Mouse (Mus musculus) spleen, adult 2 months (tissue): ENCODE measurements around the gene Mier3. TPM values are rescaled to one million over a fixed set of nuclear protein-coding genes. Genes with fewer than 3 reads are reported as not detected.

ENCODE experiments used
- DNase-seq, 2 experiments: peaks; one replicate each; pipeline versions ENCODE4 v3.0.0 to v3.0.0-alpha.2; 2012 to 2021; ENCODE audit warnings: low spot score in 2 of 2, low read depth in 1 of 2
- H3K27ac ChIP-seq: fragments of 200-500 bp; 2 replicates; pipeline ENCODE4 v1.5.1; 2012; ENCODE audit warnings: low read length, inconsistent platforms; ENCODE audit not compliant: insufficient read depth
- H3K27me3 ChIP-seq: fragments of 200-500 bp; 2 replicates; pipeline ENCODE4 v1.6.1; 2012; ENCODE audit warnings: mild to moderate bottlenecking, moderate library complexity, low read length, inconsistent platforms; ENCODE audit not compliant: control insufficient read depth, insufficient read depth
- H3K36me3 ChIP-seq: fragments of 200-500 bp; 2 replicates; pipeline ENCODE4 v1.6.1; 2012; ENCODE audit warnings: mild to moderate bottlenecking, low read length, inconsistent platforms; ENCODE audit not compliant: control insufficient read depth, insufficient read depth
- H3K4me1 ChIP-seq: fragments of 200-500 bp; 2 replicates; pipeline ENCODE4 v1.6.1; 2011; ENCODE audit warnings: inconsistent platforms; ENCODE audit not compliant: control insufficient read depth, insufficient read depth, insufficient read length
- H3K4me3 ChIP-seq: fragments of 200-500 bp; 2 replicates; pipeline ENCODE4 v1.5.1; 2011; ENCODE audit warnings: mild to moderate bottlenecking, inconsistent platforms; ENCODE audit not compliant: insufficient read depth, insufficient read length; ENCODE audit errors: extremely low read depth
- CTCF ChIP-seq: fragments of 200-500 bp; IDR thresholded peaks from 2 replicates; pipeline ENCODE4 v1.5.1; 2011; ENCODE audit warnings: mild to moderate bottlenecking, inconsistent platforms; ENCODE audit not compliant: insufficient read depth, insufficient read length, insufficient replicate concordance; ENCODE audit errors: extremely low read depth
- POLR2A ChIP-seq: fragments of 200-500 bp; IDR thresholded peaks from 2 replicates; pipeline ENCODE4 v1.6.1; 2011; ENCODE audit warnings: low read depth, low read length, inconsistent platforms
- WGBS: fragments of 180-500 bp; shearing (Covaris S2); methylation state at CpG from one replicate; pipeline ENCODE4 v1.1.7; 2018; 5-methylcytosine and 5-hydroxymethylcytosine counted together
- polyA plus RNA-seq: library from polyadenylated mRNA; depleted of rRNA; stranded (reverse); fragments of >200 nt; gene quantifications from 2 replicates; pipeline ENCODE4 v1.2.3, GENCODE M21; 2012; rRNA removed

Gene Mier3
- polyA plus RNA-seq, 1 experiment = 3.0 TPM

DNA sequence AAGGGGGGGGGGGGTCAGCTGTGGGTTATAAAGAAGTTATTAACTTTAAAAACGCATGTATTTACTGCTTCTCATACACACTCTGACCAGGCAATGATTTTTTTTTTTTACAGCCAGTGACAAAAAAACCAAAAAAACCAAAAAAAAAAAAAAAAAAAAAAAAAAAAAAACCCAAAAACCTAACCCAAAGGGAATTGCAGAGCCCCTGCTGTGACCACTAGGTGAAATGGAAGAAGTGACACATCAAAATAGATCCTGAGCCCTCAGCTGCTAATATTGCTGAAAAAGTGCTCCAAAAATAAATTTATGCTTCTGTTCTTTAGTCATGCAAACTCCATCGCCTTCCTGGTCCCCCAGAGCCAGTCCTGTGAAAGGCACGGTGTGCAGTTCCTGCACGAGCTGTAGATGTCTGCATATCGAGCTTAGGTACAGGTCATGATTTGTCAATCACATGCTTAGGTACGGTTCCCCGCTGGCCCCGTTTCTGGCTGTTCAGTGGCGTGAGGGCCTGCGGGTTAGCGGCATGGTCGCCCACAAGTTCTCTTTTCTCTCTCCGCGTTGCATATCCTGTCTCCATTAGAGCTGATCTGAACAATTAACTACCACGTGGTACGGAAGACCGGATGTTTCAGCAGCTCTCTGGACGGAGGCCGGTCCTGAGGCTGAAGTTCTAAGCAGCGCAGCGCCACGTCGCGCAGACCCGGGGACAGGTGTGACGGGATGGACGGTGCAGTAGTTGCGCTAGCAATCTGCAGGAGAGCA, 67.7 kb downstream of the Mier3 start:
- TF ChIP-seq POLR2A (no peak), CTCF (no peak)
- WGBS = 94% methylated on average over 28 of the region's 28 CpGs
- H3K36me3 ChIP-seq = peaks cover 37% of the 10 kb centered on the region

DNA sequence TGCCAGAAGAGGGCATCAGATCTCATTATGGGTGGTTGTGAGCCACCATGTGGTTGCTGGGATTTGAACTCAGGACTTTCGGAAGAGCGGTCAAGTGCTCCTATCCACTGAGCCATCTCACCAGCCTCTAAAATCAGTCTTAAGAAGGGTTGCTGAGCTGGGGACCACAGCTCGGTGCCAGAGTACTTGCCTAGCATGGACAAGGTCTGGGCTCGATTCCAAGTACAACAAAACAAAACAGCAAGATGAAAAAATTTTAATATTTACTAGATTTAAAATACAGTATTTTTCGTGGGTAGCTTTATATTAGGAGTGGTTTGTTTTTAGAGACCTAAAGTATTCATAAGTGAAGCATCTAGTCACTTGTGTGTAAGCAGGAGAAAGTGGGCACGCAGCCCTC, 72.5 kb downstream of the Mier3 start:
- no peaks in the 10 kb centered on the region for H3K4me1 ChIP-seq
- no peak overlapping the region for H3K4me3 ChIP-seq
- TF ChIP-seq POLR2A (no peak), CTCF (no peak)
- H3K27ac ChIP-seq = no peak overlapping the region
- DNase-seq = no peak
- H3K36me3 ChIP-seq = peaks cover 74% of the 10 kb centered on the region
- no peaks in the 10 kb centered on the region for H3K27me3 ChIP-seq
- 94% methylated on average over 6 of the region's 6 CpGs for WGBS

More for the DNA sequence above, 67.7 kb downstream of the Mier3 start:
- no peaks in the 10 kb centered on the region for H3K27me3 ChIP-seq
- no peak for DNase-seq
- no peak overlapping the region for H3K4me3 ChIP-seq
- H3K4me1 ChIP-seq = no peaks in the 10 kb centered on the region
- H3K27ac ChIP-seq = no peak overlapping the region

DNA sequence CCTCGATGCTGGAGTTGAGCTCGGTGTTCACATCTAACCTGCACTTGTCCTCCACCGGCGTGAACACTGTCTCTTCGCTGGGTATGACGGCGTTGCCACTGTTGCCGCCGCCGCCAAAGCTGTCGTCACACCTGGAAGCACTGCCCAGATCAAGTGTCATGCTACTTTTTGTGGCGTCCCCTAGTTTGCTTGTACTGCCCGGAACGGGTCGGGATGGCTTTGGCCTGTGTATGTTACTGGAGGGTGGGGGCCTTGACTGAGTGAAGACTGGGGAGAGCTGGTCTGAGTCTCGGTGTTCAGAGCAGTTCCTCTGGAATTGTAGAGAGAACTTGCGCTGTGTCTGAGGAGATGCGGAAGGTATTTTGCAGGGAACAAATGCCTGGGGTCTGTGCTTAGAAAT, 74.6 kb downstream of the Mier3 start:
- Histone ChIP-seq H3K27me3 (no peaks in the 10 kb centered on the region), H3K27ac (no peak overlapping the region), H3K4me1 (no peaks in the 10 kb centered on the region), H3K4me3 (no peak overlapping the region), H3K36me3 (peaks cover 72% of the 10 kb centered on the region)
- 98% methylated on average over 18 of the region's 18 CpGs for WGBS
- TF ChIP-seq POLR2A (no peak), CTCF (no peak)
- DNase-seq = no peak

DNA sequence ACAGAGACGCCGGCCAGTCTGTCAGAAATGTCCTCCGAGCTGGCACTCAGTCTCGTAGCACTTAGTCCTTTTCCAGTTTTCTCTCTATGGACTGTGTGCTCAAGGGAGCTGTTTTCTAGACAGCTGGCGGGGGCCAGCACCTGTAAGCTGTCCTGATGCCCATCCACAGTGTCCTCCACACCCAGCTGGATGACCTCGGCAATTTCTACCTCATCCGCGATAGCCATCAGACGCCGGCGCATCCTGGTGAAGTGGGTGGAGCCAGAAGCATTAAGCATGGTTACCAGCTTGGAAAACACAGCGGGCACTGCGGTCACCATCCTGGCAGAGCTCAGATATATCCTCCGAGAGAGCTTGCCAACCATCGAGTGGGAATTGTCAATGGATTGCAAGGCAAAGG, 75.2 kb downstream of the Mier3 start:
- TF ChIP-seq CTCF (no peak), POLR2A (no peak)
- peaks cover 73% of the 10 kb centered on the region for H3K36me3 ChIP-seq
- no peak for DNase-seq
- H3K27ac ChIP-seq = no peak overlapping the region
- no peaks in the 10 kb centered on the region for H3K27me3 ChIP-seq
- no peaks in the 10 kb centered on the region for H3K4me1 ChIP-seq
- no peak overlapping the region for H3K4me3 ChIP-seq
- 96% methylated on average over 15 of the region's 15 CpGs for WGBS

DNA sequence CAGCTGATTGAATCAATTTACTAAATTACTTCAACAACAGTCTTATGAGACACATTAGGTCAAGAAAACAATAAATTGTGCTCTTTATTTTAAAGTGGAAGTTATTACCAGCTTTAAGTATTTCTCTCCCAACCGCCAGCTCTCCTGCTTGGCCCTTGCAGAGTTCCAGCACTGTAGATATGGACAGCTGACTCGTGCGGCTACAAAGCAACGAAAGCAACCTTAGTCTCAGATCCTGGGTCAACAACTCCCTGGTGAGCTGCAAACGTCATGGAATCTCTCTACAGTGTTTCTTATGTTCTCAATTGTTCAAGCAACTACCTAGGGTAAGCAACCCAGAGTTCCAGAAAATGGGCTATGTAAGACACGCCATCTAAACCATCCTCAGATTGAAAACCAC, 76.2 kb downstream of the Mier3 start:
- DNase-seq = no peak
- 95% methylated on average over 6 of the region's 6 CpGs for WGBS
- no peak for TF ChIP-seq POLR2A
- no peak for TF ChIP-seq CTCF
- H3K4me1 ChIP-seq = no peaks in the 10 kb centered on the region
- no peak overlapping the region for H3K27ac ChIP-seq
- H3K27me3 ChIP-seq = no peaks in the 10 kb centered on the region
- H3K4me3 ChIP-seq = no peak overlapping the region
- peaks cover 73% of the 10 kb centered on the region for H3K36me3 ChIP-seq

DNA sequence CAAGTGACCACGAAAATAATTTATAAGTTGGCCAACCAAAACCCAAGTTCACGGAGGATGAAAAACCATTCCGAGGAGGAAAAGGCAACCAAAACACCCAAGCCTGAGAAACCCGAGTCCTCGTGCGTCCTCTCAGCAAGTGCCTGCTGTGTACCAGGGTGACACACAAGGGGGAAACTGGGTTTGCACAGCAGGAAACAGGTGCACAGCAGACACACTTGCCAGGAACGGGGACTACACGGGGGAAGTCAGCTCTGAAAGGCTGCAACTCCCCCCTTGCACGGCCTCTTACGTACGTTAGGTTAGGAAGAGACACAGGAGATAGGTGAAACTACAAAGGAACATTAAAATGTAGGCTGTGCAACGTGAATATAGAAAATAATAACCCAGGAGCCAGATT, 81.7 kb downstream of the Mier3 start:
- Histone ChIP-seq H3K36me3 (peaks cover 67% of the 10 kb centered on the region), H3K4me3 (no peak overlapping the region), H3K4me1 (no peaks in the 10 kb centered on the region), H3K27ac (no peak overlapping the region), H3K27me3 (no peaks in the 10 kb centered on the region)
- 47% methylated on average over 12 of the region's 12 CpGs for WGBS
- TF ChIP-seq POLR2A = no peak
- no peak for TF ChIP-seq CTCF
- DNase-seq = no peak

Other genes with a start within 250 kb of the Mier3 start
- 0.88 and 1.7 TPM in 2 replicates for gene Gpbp1, start 190.9 kb upstream of the Mier3 start, polyA plus RNA-seq
- gene Gm49496, start 131.0 kb upstream of the Mier3 start, polyA plus RNA-seq = not detected in 2 replicates
- gene Gm10198, start 88.2 kb upstream of the Mier3 start, polyA plus RNA-seq = not detected in 2 replicates
- 45.1 and 49.9 TPM in 2 replicates for gene Map3k1, start 128.0 kb downstream of the Mier3 start, polyA plus RNA-seq